Mouse (Mus musculus): ENCODE measurements around the gene Ccdc89. TPM values are rescaled to one million over a fixed set of nuclear protein-coding genes. Genes with fewer than 3 reads are reported as not detected.

Gene Ccdc89
- total RNA-seq, 2 experiments from 2014 or later, result 0.39 to 0.69 TPM

DNA sequence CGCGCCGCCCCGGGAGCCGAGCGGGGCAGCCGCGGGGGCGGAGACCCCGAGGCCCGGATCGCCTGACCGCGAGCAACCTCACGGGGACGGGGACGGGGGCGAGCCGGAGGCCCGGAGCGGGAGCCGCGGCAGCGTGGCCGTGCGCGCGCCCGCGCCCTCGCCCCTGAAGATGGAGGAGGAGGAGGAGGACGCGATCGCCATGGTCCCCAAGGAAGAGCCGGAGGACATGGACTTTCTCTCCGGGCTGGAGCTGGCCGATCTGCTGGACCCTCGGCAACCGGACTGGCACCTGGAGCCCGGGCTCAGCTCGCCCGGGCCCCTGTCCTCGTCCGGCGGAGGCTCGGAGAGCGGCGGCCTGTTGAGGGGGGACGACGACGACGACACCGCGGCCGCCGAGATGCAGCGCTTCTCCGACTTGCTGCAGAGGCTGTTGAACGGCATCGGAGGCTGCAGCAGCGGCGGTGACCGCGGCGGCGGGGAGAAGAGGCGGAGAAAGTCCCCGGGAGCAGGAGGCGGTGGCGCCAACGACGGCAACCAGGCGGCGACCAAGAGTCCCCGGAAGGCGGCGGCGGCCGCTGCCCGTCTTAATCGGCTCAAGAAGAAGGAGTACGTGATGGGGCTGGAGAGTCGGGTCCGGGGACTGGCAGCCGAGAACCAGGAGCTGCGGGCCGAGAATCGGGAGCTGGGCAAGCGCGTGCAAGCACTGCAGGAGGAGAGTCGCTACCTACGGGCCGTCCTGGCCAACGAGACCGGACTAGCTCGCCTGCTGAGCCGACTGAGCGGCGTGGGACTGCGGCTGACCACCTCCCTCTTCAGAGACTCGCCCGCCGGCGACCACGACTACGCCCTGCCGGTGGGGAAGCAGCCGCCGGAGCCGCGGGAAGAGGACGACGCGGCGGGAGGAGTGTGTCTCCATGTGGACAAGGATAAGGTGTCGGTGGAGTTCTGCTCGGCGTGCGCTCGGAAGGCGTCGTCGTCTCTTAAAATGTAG is 17.0 kb downstream of the Ccdc89 start:
- peak overlapping the region; percentile 98 for H3K27ac ChIP-seq
- peak; percentile 75 for TF ChIP-seq CTCF (conservative IDR thresholded peaks at IDR 0.05)
- peak in 1 of 2 experiments; percentile 67 for DNase-seq (ENCODE audit: low spot score in 2 of 2)
- H3K4me3 ChIP-seq, result peak overlapping the region; percentile 70

DNA sequence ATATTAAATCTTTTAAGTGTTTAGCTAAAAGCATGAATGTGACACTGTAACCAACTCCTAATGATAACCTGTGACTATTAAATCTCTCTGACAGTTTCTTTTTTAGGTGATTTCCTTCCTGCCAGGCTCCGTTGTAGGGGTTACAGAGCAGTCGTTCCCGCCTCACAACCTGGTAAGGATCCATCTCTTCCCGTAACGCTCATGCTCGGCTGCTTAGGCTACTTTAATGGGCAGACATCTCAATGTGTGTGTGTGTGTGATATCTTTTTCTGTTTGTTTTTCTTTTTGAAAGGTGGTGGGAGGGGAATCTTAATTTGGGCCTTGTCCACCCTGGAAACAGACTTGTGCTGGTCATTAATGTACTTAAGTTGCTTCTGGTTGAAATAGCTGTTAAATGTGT is 17.8 kb downstream of the Ccdc89 start:
- DNase-seq (ENCODE audit: low spot score in 2 of 2), result no peak
- peak overlapping the region; percentile 70 for H3K4me3 ChIP-seq
- H3K27ac ChIP-seq, result peak overlapping the region; percentile 98
- TF ChIP-seq CTCF (conservative IDR thresholded peaks at IDR 0.05), result no peak

- Histone ChIP-seq H3K27ac (peak overlapping the region; percentile 97), H3K4me3 (peak overlapping the region; percentile 88)
- no peak for DNase-seq (ENCODE audit: low spot score in 2 of 2)
- no peak for TF ChIP-seq CTCF (conservative IDR thresholded peaks at IDR 0.05)
Measured at GRCm38 (mm10) chr7:90456149-90456844, 29.9 kb downstream of the Ccdc89 start.

DNA sequence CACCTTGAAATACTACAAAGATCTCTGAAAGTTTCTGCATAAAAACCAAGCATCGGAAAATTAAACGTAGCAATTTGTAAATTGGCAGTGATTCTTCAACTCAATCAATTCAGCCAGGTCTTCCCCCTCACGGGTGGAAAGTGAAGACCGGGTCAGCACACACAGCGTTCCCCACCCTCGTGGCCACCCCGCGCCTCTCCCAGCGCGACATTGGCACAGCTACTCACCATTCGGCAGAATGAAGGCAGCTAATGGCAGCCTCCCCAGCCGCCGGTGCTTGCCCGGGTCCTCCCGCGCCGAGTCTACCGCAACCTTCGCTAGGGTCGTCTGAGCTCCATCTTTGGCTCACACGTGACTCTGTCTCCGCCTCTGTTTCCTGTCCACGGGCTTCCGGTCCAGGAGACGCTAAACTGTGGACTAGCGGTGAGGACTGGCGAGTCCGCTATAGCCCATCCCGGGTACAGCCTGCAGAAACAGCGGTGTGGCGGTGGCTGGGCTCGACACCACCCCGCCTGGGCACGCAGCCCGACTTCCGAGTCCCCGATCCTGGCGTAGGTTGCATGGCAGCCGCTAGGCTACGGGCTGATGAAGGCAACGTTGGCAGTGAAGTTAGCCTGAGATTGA is 30.6 kb downstream of the Ccdc89 start, which contains the start of gene Tmem126a:
Tmem126a (minus strand) TSS at position 385 of the 624 bp plus-strand sequence.
- peak; percentile 78 to 86 for DNase-seq (ENCODE audit: low spot score in 2 of 2)
- Histone ChIP-seq H3K27ac (peak within 1 kb of the TSS; percentile 97), H3K4me3 (peak within 1 kb of the TSS; percentile 88)
- peak; percentile 57 for TF ChIP-seq CTCF (conservative IDR thresholded peaks at IDR 0.05)

GRCm38 (mm10) chr7:90457517-90457916 is 31.1 kb downstream of the Ccdc89 start:
- no peak; the same call in 1 of the 2 replicates for TF ChIP-seq CTCF (conservative IDR thresholded peaks at IDR 0.05)
- no peak for DNase-seq (ENCODE audit: low spot score in 2 of 2)
- peak overlapping the region; percentile 97 for H3K27ac ChIP-seq
- peak overlapping the region; percentile 88 for H3K4me3 ChIP-seq

- TF ChIP-seq CTCF (conservative IDR thresholded peaks at IDR 0.05), result no peak
- H3K4me3 ChIP-seq, result no peak overlapping the region
- DNase-seq (ENCODE audit: low spot score in 2 of 2), result no peak
- H3K27ac ChIP-seq, result no peak overlapping the region
Measured at GRCm38 (mm10) chr7:90460330-90460729, 34.0 kb downstream of the Ccdc89 start.

GRCm38 (mm10) chr7:90460930-90461329 is 34.6 kb downstream of the Ccdc89 start:
- Histone ChIP-seq H3K27ac (no peak overlapping the region), H3K4me3 (no peak overlapping the region)
- TF ChIP-seq CTCF (conservative IDR thresholded peaks at IDR 0.05), result peak; percentile 66
- no peak for DNase-seq (ENCODE audit: low spot score in 2 of 2)

GRCm38 (mm10) chr7:90461441-90461840 is 35.1 kb downstream of the Ccdc89 start:
- no peak for DNase-seq (ENCODE audit: low spot score in 2 of 2)
- H3K27ac ChIP-seq, result no peak overlapping the region
- TF ChIP-seq CTCF (conservative IDR thresholded peaks at IDR 0.05), result no peak

DNA sequence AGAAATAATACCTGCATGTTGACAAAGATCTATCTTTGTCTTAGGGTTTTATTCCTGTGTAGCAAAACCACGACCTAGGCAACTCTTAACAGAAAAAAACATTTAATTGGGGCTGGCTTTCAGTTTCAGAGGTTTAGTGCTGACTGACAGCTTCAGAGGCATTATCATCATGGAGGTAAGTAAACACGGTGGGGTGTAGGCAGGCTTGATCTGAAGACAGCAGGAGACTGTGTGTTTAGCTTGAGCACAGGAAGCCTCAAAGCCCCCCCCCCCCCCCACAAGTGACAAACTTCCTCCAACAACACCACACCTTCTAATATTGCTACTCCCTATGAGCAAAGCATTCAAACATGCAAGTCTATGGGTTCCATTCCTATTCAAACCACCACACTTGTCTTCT is 47.1 kb downstream of the Ccdc89 start:
- Histone ChIP-seq H3K4me3 (no peak overlapping the region), H3K27ac (no peak overlapping the region)
- no peak for TF ChIP-seq CTCF (conservative IDR thresholded peaks at IDR 0.05)
- DNase-seq (ENCODE audit: low spot score in 2 of 2), result no peak

More at GRCm38 (mm10) chr7:90461441-90461840, 35.1 kb downstream of the Ccdc89 start:
- H3K4me3 ChIP-seq, result no peak overlapping the region

- H3K4me3 ChIP-seq, result peak within 1 kb of the TSS; percentile 66
- no peak for TF ChIP-seq CTCF (conservative IDR thresholded peaks at IDR 0.05)
- H3K27ac ChIP-seq, result peak within 1 kb of the TSS; percentile 98
- DNase-seq (ENCODE audit: low spot score in 2 of 2), result peak; percentile 99
Measured at GRCm38 (mm10) chr7:90475793-90476312, 49.5 kb downstream of the Ccdc89 start, which contains the start of gene Tmem126b. Gene Tmem126b, minus strand, starts transcription at chr7:90476001.

DNA sequence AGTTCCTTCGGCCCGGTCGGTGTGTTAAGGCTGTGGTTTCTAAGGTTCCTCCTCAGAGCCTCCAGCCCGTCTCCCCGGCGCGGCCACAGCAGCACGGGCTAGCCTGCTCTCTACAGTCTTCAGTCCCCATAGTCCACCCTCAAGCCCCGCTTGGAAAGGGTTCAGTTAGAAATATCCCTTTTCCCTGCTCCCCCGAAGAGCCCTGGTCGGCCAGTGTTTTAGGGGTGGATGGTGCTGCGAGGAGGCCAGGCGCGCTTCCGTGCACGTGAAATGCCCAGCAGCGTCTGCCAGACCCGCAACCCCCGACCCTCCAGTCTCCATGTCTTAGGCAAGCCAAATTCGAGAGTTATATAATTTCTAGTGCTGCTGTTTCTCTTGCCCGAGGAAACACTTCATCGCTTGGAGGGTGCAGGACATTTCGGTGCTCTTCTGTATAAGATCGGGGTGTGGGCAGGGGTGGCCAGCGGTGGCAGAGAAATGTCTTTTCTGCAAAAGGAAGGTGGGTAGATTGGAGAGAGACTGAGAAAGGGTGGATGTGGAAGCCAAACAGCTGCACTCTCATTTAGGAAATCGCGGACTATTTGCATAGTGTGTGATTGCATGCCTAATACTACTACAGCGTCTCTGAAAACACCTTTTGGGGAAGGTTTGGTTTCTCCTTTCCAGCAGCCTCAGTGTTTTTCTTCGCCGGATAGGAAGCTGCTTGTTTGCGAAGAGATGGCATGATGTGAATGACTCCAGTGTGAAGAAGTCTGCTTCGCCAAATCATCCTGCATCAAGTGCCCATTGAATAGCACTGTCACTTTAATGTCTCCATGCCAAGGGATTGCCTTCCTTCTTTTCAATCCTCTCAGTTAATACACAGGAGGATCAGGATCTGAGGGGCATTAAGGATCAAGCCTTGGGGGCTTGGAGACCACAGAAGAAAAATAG is 50.2 kb downstream of the Ccdc89 start, which contains the start of gene Dlg2:
Dlg2 (plus strand) TSS at position 360 of the 933 bp plus-strand sequence.
- peak within 1 kb of the TSS; percentile 98 for H3K27ac ChIP-seq
- peak within 1 kb of the TSS; percentile 66 for H3K4me3 ChIP-seq
- TF ChIP-seq CTCF (conservative IDR thresholded peaks at IDR 0.05), result no peak
- peak; percentile 36 to 40 for DNase-seq (ENCODE audit: low spot score in 2 of 2)

Other genes with a start within 250 kb of the Ccdc89 start
- gene Ccdc83, start 160.8 kb upstream of the Ccdc89 start, total RNA-seq (2021), result not detected
- gene Sytl2, start 124.3 kb upstream of the Ccdc89 start, total RNA-seq (2021), result 10 to 100 TPM; 30.1 to 36.0 TPM
- gene Crebzf, start 16.2 kb downstream of the Ccdc89 start, total RNA-seq (2021), result 10 to 100 TPM; 86.0 to 88.5 TPM
- gene Tmem126a, start 30.7 kb downstream of the Ccdc89 start, total RNA-seq (2021), result 10 to 100 TPM; 37.1 to 40.0 TPM
- 10 to 100 TPM; 27.6 to 28.4 TPM for gene Tmem126b, start 49.4 kb downstream of the Ccdc89 start, total RNA-seq (2021)
- 100 to 1,000 TPM; 248 to 256 TPM for gene Dlg2, start 50.1 kb downstream of the Ccdc89 start, total RNA-seq (2021)

All from layer of hippocampus, adult 2 months (tissue).